Mouse (Mus musculus) heart, postnatal 14 days (tissue): ENCODE measurements around the gene Olfr173. TPM values are rescaled to one million over a fixed set of nuclear protein-coding genes. Genes with fewer than 3 reads are reported as not detected.

ENCODE experiments used
- DNase-seq, 2 experiments: peaks; one replicate each; pipeline ENCODE4 v3.0.0; 2021 to 2022
- intact Hi-C: fragments of 180-260 bp; cut with DNase I; formaldehyde crosslinking; loops from one replicate; pipeline ENCODE4 v1.15.1; 2025
- long read RNA-seq, 2 experiments: library from polyadenylated mRNA; stranded (forward); transcript quantifications; one replicate each; pipeline ENCODE4 v2.0.0; 2021
- microRNA-seq, 2 experiments: library from miRNA; unstranded; fragments of <30 nt; microRNA quantifications; one replicate each; pipeline ENCODE4 v1.2.0; 2021 to 2022
- total RNA-seq, 2 experiments: library from RNA; stranded (reverse); gene quantifications; 2 replicates each; pipeline ENCODE4 v1.2.3; 2021

Olfr173 gene
- not detected for total RNA-seq
- long read RNA-seq, experiment 1: 0 reads
- long read RNA-seq, experiment 2: 0 reads

GRCm38 (mm10) chr16:58800168-58800567 lies at the start of gene Olfr173:
Gene Olfr173 (minus strand): TSS chr16:58800268.
- intact Hi-C loops: no loop called here
- DNase-seq: no peak

GRCm38 (mm10) chr16:58826732-58827319 lies 26.8 kb upstream of the Olfr173 start, which contains the start of gene Olfr175-ps1:
Gene Olfr175-ps1 (minus strand): TSS chr16:58826782.
- intact Hi-C loops: no loop called here
- DNase-seq: no peak

GRCm38 (mm10) chr16:58763076-58763475 lies 37.0 kb downstream of the Olfr173 start, which contains the start of gene Olfr172:
Gene Olfr172 (minus strand): TSS chr16:58763176.
- DNase-seq: no peak
- intact Hi-C loops: no loop called here

- no peak for DNase-seq
- intact Hi-C loops: no loop called here
Measured at GRCm38 (mm10) chr16:58756191-58756590, 43.9 kb downstream of the Olfr173 start.

- intact Hi-C loops: loop anchor here (5.0 kb wide), 2 partner anchors 69 to 124 kb away; no protein-coding TSS in a partner anchor
- no peak for DNase-seq
Measured at GRCm38 (mm10) chr16:58751314-58751713, 48.8 kb downstream of the Olfr173 start.

GRCm38 (mm10) chr16:58746715-58747114 lies 53.4 kb downstream of the Olfr173 start:
- DNase-seq: no peak
- intact Hi-C loops: no loop called here

Small RNA genes lying within 50 kb of the gene (microRNA-seq; reads per million reads assigned to microRNA genes)
- gene Gm27564: 0 reads per million in 2 experiments

Other genes with a start within 250 kb of the Olfr173 start
- not detected for gene Gm813, start 183.3 kb downstream of the Olfr173 start, total RNA-seq
- not detected for gene E330017A01Rik, start 161.5 kb downstream of the Olfr173 start, total RNA-seq
- 10 to 100 TPM; 29.3 to 30.6 TPM for gene Cpox, start 130.0 kb downstream of the Olfr173 start, total RNA-seq
- not detected for gene Gpr15, start 81.2 kb downstream of the Olfr173 start, total RNA-seq
- 10 to 100 TPM; 56.3 to 61.4 TPM for gene Cldnd1, start 72.4 kb downstream of the Olfr173 start, total RNA-seq
- gene Olfr172, start 37.1 kb downstream of the Olfr173 start, total RNA-seq: not detected
- not detected for gene Olfr175-ps1, start 26.5 kb upstream of the Olfr173 start, total RNA-seq
- not detected for gene Olfr177, start 74.5 kb upstream of the Olfr173 start, total RNA-seq
- gene Olfr178, start 91.8 kb upstream of the Olfr173 start, total RNA-seq: not detected
- gene Olfr181, start 128.5 kb upstream of the Olfr173 start, total RNA-seq: not detected
- gene Olfr180, start 129.1 kb upstream of the Olfr173 start, total RNA-seq: not detected
- not detected for gene Olfr183, start 195.1 kb upstream of the Olfr173 start, total RNA-seq
- gene Olfr186, start 230.0 kb upstream of the Olfr173 start, total RNA-seq: not detected
- not detected for gene Olfr187, start 239.5 kb upstream of the Olfr173 start, total RNA-seq